Mouse (Mus musculus): ENCODE measurements at regions not wholly inside any gene's neighbourhood (a gene's known extent, or its start where the extent isn't known, plus 50 kb on each side); places are given as distances from the start of the nearest gene placed in this dataset.

DNA sequence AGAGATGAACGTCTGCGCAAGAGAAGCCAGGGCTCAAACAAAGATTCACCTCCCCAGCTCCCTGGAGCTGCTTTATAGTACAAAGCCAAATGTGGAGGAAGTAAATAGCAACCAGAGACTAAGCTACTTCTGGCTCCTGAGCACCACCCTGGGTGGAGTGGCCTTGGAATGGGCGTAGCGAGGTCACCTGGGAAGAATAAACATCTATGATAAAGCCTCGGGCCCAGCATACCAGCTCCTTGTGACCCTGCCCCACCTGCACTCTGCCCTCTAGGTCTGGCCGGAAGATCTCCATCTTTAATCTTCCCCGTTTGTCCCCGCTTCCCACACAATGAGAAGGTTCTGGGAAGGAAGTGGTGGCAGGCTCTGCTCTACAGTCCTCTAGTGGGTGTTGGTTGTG is 61.0 kb upstream of the Ptpn3 start:
- Histone ChIP-seq H3K9ac (ENCODE audit: low read depth, low read length) (no peak overlapping the region), H3K27me3 (ENCODE audit: control insufficient read depth, insufficient read depth, low read length) (no peaks in the 10 kb centered on the region), H3K4me1 (ENCODE audit: control insufficient read depth, insufficient read depth, low read length) (no peaks in the 10 kb centered on the region), H3K36me3 (ENCODE audit: control insufficient read depth, insufficient read depth, low read length) (no peaks in the 10 kb centered on the region), H3K27ac (no peak overlapping the region), H3K79me2 (replicated peaks; ENCODE audit: control insufficient read depth, insufficient read depth, low read length) (no peaks in the 10 kb centered on the region), H3K4me3 (no peak overlapping the region)
- TF ChIP-seq EP300 (IDR thresholded peaks at IDR 0.05; ENCODE audit: insufficient read depth, low read depth, low read length) = no peak
- WGBS = 72% methylated on average over 8 of the region's 8 CpGs
- intact Hi-C loops (cut with DNase I) = no loop called here
- no peak for DNase-seq

DNA sequence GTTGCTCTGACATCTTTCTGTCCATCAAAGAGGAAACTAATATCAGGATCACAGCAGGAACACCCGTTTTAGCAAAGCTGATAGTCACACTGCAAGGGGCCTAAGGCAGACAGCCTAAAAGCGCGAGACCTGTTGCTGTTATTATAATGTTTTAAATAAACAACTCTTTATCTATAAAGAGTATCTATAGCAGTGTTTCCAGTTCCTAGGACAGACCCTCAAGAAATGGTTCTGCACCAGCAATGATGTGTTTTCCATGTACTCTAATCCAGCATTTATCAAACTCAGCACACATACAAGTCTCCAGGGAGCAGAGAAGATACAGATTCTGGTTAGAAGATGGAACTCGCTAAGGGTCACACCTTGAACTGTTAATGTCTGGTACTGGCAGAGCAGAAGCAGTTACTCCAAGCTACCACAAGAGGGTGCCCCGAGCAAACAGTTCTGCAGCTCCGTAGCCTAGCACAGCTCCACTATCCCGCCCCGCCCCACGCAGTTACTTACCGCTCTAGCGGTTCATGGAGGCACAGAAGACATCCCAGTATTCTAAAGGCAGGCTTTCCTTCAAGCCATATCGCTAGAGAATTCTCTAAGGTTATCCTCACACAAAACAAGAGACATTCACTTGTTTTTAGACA is 64.2 kb upstream of the Palm2 start:
- no peaks in the 10 kb centered on the region for H3K4me1 ChIP-seq (ENCODE audit: control insufficient read depth, insufficient read depth, low read length)
- H3K4me3 ChIP-seq = no peak overlapping the region
- H3K36me3 ChIP-seq (ENCODE audit: control insufficient read depth, insufficient read depth, low read length) = no peaks in the 10 kb centered on the region
- H3K9ac ChIP-seq (ENCODE audit: low read depth, low read length) = no peak overlapping the region
- no peak overlapping the region for H3K27ac ChIP-seq
- no peak for TF ChIP-seq POLR2A (IDR thresholded peaks at IDR 0.05; ENCODE audit: insufficient read depth, low read depth, low read length)
- peak; percentile 66 for TF ChIP-seq EP300 (IDR thresholded peaks at IDR 0.05; ENCODE audit: insufficient read depth, low read depth, low read length)
- TF ChIP-seq CTCF (IDR thresholded peaks at IDR 0.05) = peak; percentile 99
- intact Hi-C loops (cut with DNase I) = loop anchor here (5.0 to 10.0 kb wide), 4 partner anchors 237 to 712 kb away; no protein-coding TSS in a partner anchor
- DNase-seq = peak; percentile 70 to 73
- no peaks in the 10 kb centered on the region for H3K79me2 ChIP-seq (replicated peaks; ENCODE audit: control insufficient read depth, insufficient read depth, low read length)
- 13% methylated on average over 12 of the region's 12 CpGs for WGBS
- H3K27me3 ChIP-seq (ENCODE audit: control insufficient read depth, insufficient read depth, low read length) = no peaks in the 10 kb centered on the region

DNA sequence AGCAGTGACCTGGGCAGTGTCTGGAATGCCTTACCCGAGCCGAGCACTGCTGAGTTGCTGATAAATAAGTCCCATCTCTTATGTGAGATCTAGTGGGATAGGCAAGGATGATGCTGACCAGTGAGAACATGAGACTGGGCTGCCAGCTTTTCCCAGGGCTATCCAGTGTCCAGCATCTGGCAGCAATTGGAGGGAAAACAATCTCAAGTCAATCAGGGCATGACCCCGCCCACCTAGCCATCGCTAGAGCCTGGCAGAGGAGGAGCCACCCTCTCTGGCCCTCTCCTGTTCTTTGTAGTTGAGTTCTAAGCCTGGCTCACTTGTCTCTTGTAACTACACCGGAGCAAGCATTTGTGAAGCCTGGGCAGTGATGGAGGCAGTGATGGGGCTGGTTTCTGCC is 56.2 kb upstream of the Palm2 start:
- Histone ChIP-seq H3K79me2 (replicated peaks; ENCODE audit: control insufficient read depth, insufficient read depth, low read length) (no peaks in the 10 kb centered on the region), H3K4me3 (no peak overlapping the region), H3K4me1 (ENCODE audit: control insufficient read depth, insufficient read depth, low read length) (no peaks in the 10 kb centered on the region), H3K36me3 (ENCODE audit: control insufficient read depth, insufficient read depth, low read length) (no peaks in the 10 kb centered on the region), H3K27me3 (ENCODE audit: control insufficient read depth, insufficient read depth, low read length) (no peaks in the 10 kb centered on the region), H3K27ac (no peak overlapping the region), H3K9ac (ENCODE audit: low read depth, low read length) (no peak overlapping the region)
- WGBS = 50% methylated on average over 5 of the region's 5 CpGs
- TF ChIP-seq EP300 (IDR thresholded peaks at IDR 0.05; ENCODE audit: insufficient read depth, low read depth, low read length) (no peak), CTCF (IDR thresholded peaks at IDR 0.05) (no peak), POLR2A (IDR thresholded peaks at IDR 0.05; ENCODE audit: insufficient read depth, low read depth, low read length) (no peak)
- intact Hi-C loops (cut with DNase I) = loop anchor here (10.0 kb wide), 1 partner anchor 527 kb away; no protein-coding TSS in a partner anchor
- DNase-seq = no peak

DNA sequence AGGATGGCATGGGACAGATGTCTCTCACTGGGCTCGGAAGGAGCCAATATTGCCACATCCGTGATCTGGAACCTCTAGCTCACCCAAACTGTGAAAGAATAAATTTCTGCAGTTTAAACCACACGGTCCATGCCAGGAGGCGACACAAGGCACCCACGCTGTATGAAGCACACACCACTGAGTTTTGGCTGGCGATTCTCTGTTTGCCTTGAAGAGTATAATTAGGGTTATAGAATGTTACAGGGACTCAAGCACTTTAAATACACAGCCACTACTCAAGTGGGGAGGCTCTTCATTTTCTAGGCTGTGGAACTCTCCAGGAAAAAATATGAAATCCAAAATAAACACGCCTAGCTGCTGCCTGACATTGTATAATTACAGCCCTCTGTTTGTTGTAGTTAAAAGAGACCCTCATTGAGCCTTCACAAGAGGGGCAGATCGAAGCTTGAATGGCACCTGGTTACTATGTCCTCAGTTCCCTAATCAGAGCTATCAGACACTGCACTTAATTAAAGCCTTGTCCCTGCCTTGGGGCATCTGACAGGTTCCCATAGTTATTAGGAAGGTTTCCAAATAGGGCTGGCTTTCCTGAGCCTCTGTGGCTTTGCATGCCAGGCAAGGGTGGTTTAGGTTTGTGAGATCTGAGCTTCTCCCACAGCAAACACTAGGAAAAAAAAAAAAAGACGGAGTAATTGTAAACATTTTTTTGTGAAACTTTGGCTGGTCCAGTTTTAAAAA is 53.8 kb upstream of the Palm2 start:
- no peak overlapping the region for H3K4me3 ChIP-seq
- H3K79me2 ChIP-seq (replicated peaks; ENCODE audit: control insufficient read depth, insufficient read depth, low read length) = no peaks in the 10 kb centered on the region
- H3K27me3 ChIP-seq (ENCODE audit: control insufficient read depth, insufficient read depth, low read length) = no peaks in the 10 kb centered on the region
- WGBS = 79% methylated on average over 9 of the region's 9 CpGs
- H3K9ac ChIP-seq (ENCODE audit: low read depth, low read length) = no peak overlapping the region
- no peak overlapping the region for H3K27ac ChIP-seq
- no peak for DNase-seq
- TF ChIP-seq EP300 (IDR thresholded peaks at IDR 0.05; ENCODE audit: insufficient read depth, low read depth, low read length) (no peak), POLR2A (IDR thresholded peaks at IDR 0.05; ENCODE audit: insufficient read depth, low read depth, low read length) (no peak), CTCF (IDR thresholded peaks at IDR 0.05) (no peak)
- intact Hi-C loops (cut with DNase I) = no loop called here
- no peaks in the 10 kb centered on the region for H3K36me3 ChIP-seq (ENCODE audit: control insufficient read depth, insufficient read depth, low read length)
- no peaks in the 10 kb centered on the region for H3K4me1 ChIP-seq (ENCODE audit: control insufficient read depth, insufficient read depth, low read length)

DNA sequence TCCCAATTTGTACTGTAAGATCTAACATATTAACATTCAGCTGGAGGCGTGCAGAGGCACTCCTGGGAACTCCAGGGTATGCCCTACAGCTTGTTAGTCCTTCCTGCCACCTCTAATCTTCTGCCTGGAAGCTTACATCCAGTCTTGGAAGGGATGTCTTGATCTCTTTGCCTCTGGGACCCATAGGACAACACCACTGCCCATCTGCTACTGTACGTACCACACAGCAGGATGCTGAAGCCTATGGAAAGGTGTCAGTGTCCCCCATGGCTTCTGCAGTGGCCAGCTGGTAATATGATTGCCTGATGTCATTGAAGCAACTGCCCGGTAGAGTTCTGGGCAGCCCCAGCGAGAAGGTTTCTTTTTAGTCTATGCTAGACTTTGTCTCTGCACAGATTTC is 52.7 kb upstream of the Palm2 start:
- TF ChIP-seq EP300 (IDR thresholded peaks at IDR 0.05; ENCODE audit: insufficient read depth, low read depth, low read length) (no peak), CTCF (IDR thresholded peaks at IDR 0.05) (no peak), POLR2A (IDR thresholded peaks at IDR 0.05; ENCODE audit: insufficient read depth, low read depth, low read length) (no peak)
- Histone ChIP-seq H3K4me3 (no peak overlapping the region), H3K27ac (no peak overlapping the region), H3K9ac (ENCODE audit: low read depth, low read length) (no peak overlapping the region), H3K79me2 (replicated peaks; ENCODE audit: control insufficient read depth, insufficient read depth, low read length) (no peaks in the 10 kb centered on the region), H3K36me3 (ENCODE audit: control insufficient read depth, insufficient read depth, low read length) (no peaks in the 10 kb centered on the region), H3K4me1 (ENCODE audit: control insufficient read depth, insufficient read depth, low read length) (no peaks in the 10 kb centered on the region), H3K27me3 (ENCODE audit: control insufficient read depth, insufficient read depth, low read length) (no peaks in the 10 kb centered on the region)
- WGBS = 76% methylated on average over 4 of the region's 4 CpGs
- DNase-seq = no peak
- intact Hi-C loops (cut with DNase I) = no loop called here
